Mouse (Mus musculus) heart, embryonic 13.5 days (tissue): ENCODE measurements around the gene Gmpr2. TPM values are rescaled to one million over a fixed set of nuclear protein-coding genes. Genes with fewer than 3 reads are reported as not detected.

Experiments used
- ATAC-seq: fragments of 200-750 bp; cut with Nextera tagmentation; 2 replicates; pipeline ENCODE4 v1.8.0; 2017; ENCODE audit warnings: moderate TSS enrichment; ENCODE audit not compliant: insufficient number of reproducible peaks, low FRiP score, low TSS enrichment; ENCODE audit errors: extremely low read depth
- H3K27ac ChIP-seq: fragments of 300-500 bp; sonication (generic); replicated peaks from 2 replicates; pipeline ENCODE4 v1.5.1; 2015; ENCODE audit warnings: moderate library complexity, mild to moderate bottlenecking, inconsistent platforms
- H3K27me3 ChIP-seq: fragments of 300-500 bp; sonication (generic); replicated peaks from 2 replicates; pipeline ENCODE4 v1.6.1; 2015; ENCODE audit warnings: mild to moderate bottlenecking, inconsistent platforms
- H3K36me3 ChIP-seq: fragments of 300-500 bp; sonication (generic); 2 replicates; pipeline ENCODE4 v1.6.1; 2015; ENCODE audit warnings: mild to moderate bottlenecking, inconsistent platforms
- H3K4me1 ChIP-seq: fragments of 300-500 bp; sonication (generic); 2 replicates; pipeline ENCODE4 v1.6.1; 2015; ENCODE audit warnings: inconsistent platforms
- H3K4me2 ChIP-seq: fragments of 300-500 bp; sonication (generic); 2 replicates; pipeline ENCODE4 v1.6.1; 2015; ENCODE audit warnings: inconsistent platforms, mild to moderate bottlenecking, moderate library complexity
- H3K4me3 ChIP-seq: fragments of 300-500 bp; sonication (generic); 2 replicates; pipeline ENCODE4 v1.5.1; 2015; ENCODE audit warnings: moderate library complexity, mild to moderate bottlenecking, inconsistent platforms
- H3K9ac ChIP-seq: fragments of 300-500 bp; sonication (generic); 2 replicates; pipeline ENCODE4 v1.6.1; 2015; ENCODE audit warnings: inconsistent platforms, mild to moderate bottlenecking, moderate library complexity
- H3K9me3 ChIP-seq: fragments of 300-500 bp; sonication (generic); 2 replicates; pipeline ENCODE4 v1.6.1; 2016; ENCODE audit warnings: inconsistent platforms
- WGBS: fragments of 180-500 bp; shearing (Covaris S2); methylation state at CpG from one replicate; pipeline ENCODE4 v1.1.7; 2015; ENCODE audit warnings: mixed read lengths; 5-methylcytosine and 5-hydroxymethylcytosine counted together
- polyA plus RNA-seq: library from polyadenylated mRNA; unstranded; fragments of >200 nt; fragmentation: Nextera tagmentation; extraction: Ambion mirVana; gene quantifications from 2 replicates; pipeline ENCODE4 v1.2.1, GENCODE M21; 2015

Gmpr2 gene
- polyA plus RNA-seq, 1 experiment from 2014 or later = 39.3 TPM

DNA sequence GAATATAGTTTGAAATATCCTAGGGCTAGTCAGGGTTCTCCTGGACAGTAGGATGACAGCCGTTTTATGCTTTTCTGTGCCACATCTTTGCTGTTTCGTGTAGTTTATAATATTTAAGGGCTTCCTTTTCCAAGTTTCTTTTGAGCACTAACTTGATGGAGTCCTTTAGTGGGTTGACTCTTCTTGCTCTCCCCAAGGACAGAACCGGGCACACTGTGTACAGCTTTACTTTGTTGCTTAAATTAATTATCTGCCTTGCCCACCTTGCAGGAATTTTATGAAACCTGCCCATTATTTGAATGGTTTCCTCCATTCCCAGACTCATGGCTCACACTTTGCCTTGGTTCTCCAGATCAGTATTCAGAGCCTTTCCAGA is 10.4 kb downstream of the Gmpr2 start:
- Histone ChIP-seq H3K27ac (peak overlapping the region; percentile 89), H3K36me3 (peaks cover 35% of the 10 kb centered on the region), H3K9me3 (no peaks in the 10 kb centered on the region), H3K4me3 (peak overlapping the region; percentile 86), H3K4me1 (peaks cover 17% of the 10 kb centered on the region), H3K4me2 (peak overlapping the region; percentile 84), H3K27me3 (no peaks in the 10 kb centered on the region), H3K9ac (peak overlapping the region; percentile 93)
- 16% methylated on average over 3 of the region's 3 CpGs for WGBS
- ATAC-seq = no peak

- ATAC-seq = no peak
- Histone ChIP-seq H3K27ac (no peak overlapping the region), H3K36me3 (no peaks in the 10 kb centered on the region), H3K4me3 (no peak overlapping the region), H3K27me3 (0 out of 2 replicates have a peak, but pooled peaks cover 3% of the 10 kb centered on the region), H3K4me2 (no peak overlapping the region), H3K4me1 (no peaks in the 10 kb centered on the region), H3K9ac (no peak overlapping the region), H3K9me3 (no peaks in the 10 kb centered on the region)
- 76% methylated on average over 10 of the region's 10 CpGs for WGBS
These were observed 17.7 kb downstream of the Gmpr2 start for GRCm38 (mm10) chr14:55689433-55689832.

- Histone ChIP-seq H3K36me3 (no peaks in the 10 kb centered on the region), H3K27me3 (0 out of 2 replicates have a peak, but pooled peaks cover 9% of the 10 kb centered on the region), H3K27ac (no peak overlapping the region), H3K4me1 (no peaks in the 10 kb centered on the region), H3K4me2 (no peak overlapping the region), H3K4me3 (no peak overlapping the region), H3K9ac (no peak overlapping the region), H3K9me3 (no peaks in the 10 kb centered on the region)
- 66% methylated on average over 4 of the region's 4 CpGs for WGBS
- no peak for ATAC-seq
These were observed 25.5 kb downstream of the Gmpr2 start for GRCm38 (mm10) chr14:55697226-55697625.

- Histone ChIP-seq H3K27me3 (peaks cover 16% of the 10 kb centered on the region; the same call in 1 of the 2 replicates), H3K4me1 (no peaks in the 10 kb centered on the region), H3K4me2 (no peak overlapping the region), H3K36me3 (no peaks in the 10 kb centered on the region), H3K4me3 (no peak overlapping the region), H3K9me3 (no peaks in the 10 kb centered on the region), H3K9ac (no peak overlapping the region), H3K27ac (no peak overlapping the region)
- 49% methylated on average over 9 of the region's 9 CpGs for WGBS
- ATAC-seq = no peak
These were observed 29.4 kb downstream of the Gmpr2 start for GRCm38 (mm10) chr14:55701131-55701530.

GRCm38 (mm10) chr14:55702761-55703160 is 31.0 kb downstream of the Gmpr2 start:
- Histone ChIP-seq H3K27me3 (peaks cover 16% of the 10 kb centered on the region; the same call in 1 of the 2 replicates), H3K4me3 (no peak overlapping the region), H3K4me1 (no peaks in the 10 kb centered on the region), H3K36me3 (no peaks in the 10 kb centered on the region), H3K9me3 (no peaks in the 10 kb centered on the region), H3K9ac (no peak overlapping the region), H3K4me2 (no peak overlapping the region), H3K27ac (no peak overlapping the region)
- WGBS = 55% methylated on average over 6 of the region's 6 CpGs
- ATAC-seq = no peak

GRCm38 (mm10) chr14:55706051-55706600 is 34.4 kb downstream of the Gmpr2 start:
- Histone ChIP-seq H3K9ac (no peak overlapping the region), H3K4me2 (no peak overlapping the region), H3K27me3 (peaks cover 8% of the 10 kb centered on the region), H3K4me3 (no peak overlapping the region), H3K36me3 (no peaks in the 10 kb centered on the region), H3K27ac (no peak overlapping the region), H3K4me1 (no peaks in the 10 kb centered on the region), H3K9me3 (no peaks in the 10 kb centered on the region)
- ATAC-seq = no peak
- WGBS = 75% methylated on average over 8 of the region's 8 CpGs

DNA sequence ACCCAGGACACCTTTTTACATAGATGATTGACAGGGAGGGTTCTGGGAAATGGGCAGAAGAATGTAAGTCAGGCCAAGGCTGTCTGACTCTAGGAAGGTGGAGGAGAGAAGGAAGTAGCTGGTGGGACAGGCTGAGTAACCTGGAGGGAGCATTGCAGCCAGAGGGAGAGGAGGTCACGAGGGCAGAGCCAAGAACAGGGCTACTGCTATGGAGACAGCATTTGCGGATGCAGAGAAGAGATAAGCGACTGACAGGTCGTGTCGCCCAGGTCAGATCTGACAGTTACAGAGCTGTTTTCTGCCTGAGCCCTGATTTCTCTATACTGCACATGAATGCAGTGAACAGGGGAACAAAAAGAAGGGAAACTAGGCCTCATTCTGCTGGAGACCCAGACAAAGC is 35.7 kb downstream of the Gmpr2 start:
- WGBS = 54% methylated on average over 5 of the region's 5 CpGs
- peaks cover 21% of the 10 kb centered on the region for H3K27me3 ChIP-seq
- no peak overlapping the region for H3K9ac ChIP-seq
- H3K4me3 ChIP-seq = no peak overlapping the region
- no peak overlapping the region for H3K27ac ChIP-seq
- H3K36me3 ChIP-seq = no peaks in the 10 kb centered on the region
- no peaks in the 10 kb centered on the region for H3K4me1 ChIP-seq
- no peaks in the 10 kb centered on the region for H3K9me3 ChIP-seq
- ATAC-seq = no peak
- H3K4me2 ChIP-seq = no peak overlapping the region

GRCm38 (mm10) chr14:55709509-55709908 is 37.8 kb downstream of the Gmpr2 start:
- 83% methylated on average over 4 of the region's 4 CpGs for WGBS
- Histone ChIP-seq H3K36me3 (no peaks in the 10 kb centered on the region), H3K27me3 (peaks cover 35% of the 10 kb centered on the region), H3K27ac (no peak overlapping the region), H3K9ac (no peak overlapping the region), H3K4me3 (no peak overlapping the region), H3K9me3 (no peaks in the 10 kb centered on the region), H3K4me2 (no peak overlapping the region), H3K4me1 (peaks cover 13% of the 10 kb centered on the region)
- no peak for ATAC-seq

- peaks cover 13% of the 10 kb centered on the region for H3K4me1 ChIP-seq
- H3K36me3 ChIP-seq = peaks cover 8% of the 10 kb centered on the region
- no peak overlapping the region for H3K4me3 ChIP-seq
- peaks cover 37% of the 10 kb centered on the region for H3K27me3 ChIP-seq
- 67% methylated on average over 7 of the region's 7 CpGs for WGBS
- no peak for ATAC-seq
- H3K27ac ChIP-seq = no peak overlapping the region
- H3K9me3 ChIP-seq = no peaks in the 10 kb centered on the region
- H3K4me2 ChIP-seq = no peak overlapping the region
- no peak overlapping the region for H3K9ac ChIP-seq
These were observed 40.0 kb downstream of the Gmpr2 start for GRCm38 (mm10) chr14:55711786-55712185.

GRCm38 (mm10) chr14:55713007-55713728 is 41.4 kb downstream of the Gmpr2 start:
- Histone ChIP-seq H3K27me3 (peaks cover 37% of the 10 kb centered on the region), H3K27ac (no peak overlapping the region), H3K9ac (peak overlapping the region; percentile 58), H3K4me3 (peak overlapping the region; percentile 39), H3K9me3 (no peaks in the 10 kb centered on the region), H3K4me2 (peak overlapping the region; percentile 66), H3K36me3 (peaks cover 20% of the 10 kb centered on the region), H3K4me1 (peaks cover 13% of the 10 kb centered on the region)
- 16% methylated on average over 25 of the region's 25 CpGs for WGBS
- no peak for ATAC-seq

DNA sequence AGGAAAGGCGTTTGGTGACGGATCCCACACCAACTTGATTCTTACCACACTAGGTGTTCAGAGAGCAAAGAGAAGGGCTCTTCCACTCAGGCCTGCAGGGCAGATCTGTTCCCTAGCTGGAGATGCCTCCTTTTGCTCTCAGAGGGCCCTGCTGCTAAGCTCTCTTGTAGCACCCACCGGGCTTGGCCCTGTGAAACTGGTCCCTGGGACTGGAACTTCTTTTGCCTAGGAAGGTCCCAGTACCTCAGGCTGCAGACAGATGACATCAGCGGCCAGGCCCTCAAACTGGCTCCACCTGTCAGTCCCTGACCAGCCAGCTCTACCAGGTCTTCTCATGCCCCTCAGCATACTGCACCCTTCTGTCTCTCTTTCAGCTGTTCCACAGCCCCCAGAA is 42.0 kb downstream of the Gmpr2 start, which contains the start of gene Tgm1:
Gene Tgm1 (minus strand): TSS at position 198 of the 394 bp plus-strand sequence.
- peak within 1 kb of the TSS; percentile 39 for H3K4me3 ChIP-seq
- peak within 1 kb of the TSS; percentile 58 for H3K9ac ChIP-seq

DNA sequence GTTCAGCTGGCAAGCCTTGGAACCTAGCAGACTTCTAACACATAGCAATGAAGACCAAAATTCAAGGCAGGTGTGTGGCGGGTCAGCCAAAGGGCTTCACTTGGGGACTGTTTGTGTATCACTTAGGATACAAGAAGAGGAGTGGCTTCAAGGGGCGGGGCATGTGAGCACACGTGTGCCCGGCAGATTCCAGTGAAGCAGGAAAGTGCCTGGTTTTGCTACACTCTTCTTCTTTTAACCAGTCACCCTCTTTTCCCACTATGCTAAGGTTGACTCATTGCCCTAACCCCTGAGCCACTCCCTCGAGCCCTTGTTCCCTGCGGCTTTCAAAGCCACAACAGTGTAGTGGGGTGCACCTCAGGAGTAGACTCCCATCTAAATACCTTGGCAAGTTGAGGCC is 43.2 kb downstream of the Gmpr2 start:
- WGBS = 39% methylated on average over 6 of the region's 6 CpGs

More for the DNA sequence above, 42.0 kb downstream of the Gmpr2 start, which contains the start of gene Tgm1:
- peaks cover 13% of the 10 kb centered on the region for H3K4me1 ChIP-seq
- peaks cover 37% of the 10 kb centered on the region for H3K27me3 ChIP-seq
- WGBS = 19% methylated on average over 4 of the region's 4 CpGs
- H3K36me3 ChIP-seq = peaks cover 26% of the 10 kb centered on the region
- peak within 1 kb of the TSS; percentile 66 for H3K4me2 ChIP-seq
- no peaks in the 10 kb centered on the region for H3K9me3 ChIP-seq
- no peak within 1 kb of the TSS for H3K27ac ChIP-seq
- no peak for ATAC-seq

More for the DNA sequence above, 43.2 kb downstream of the Gmpr2 start:
- peaks cover 37% of the 10 kb centered on the region for H3K36me3 ChIP-seq
- peaks cover 13% of the 10 kb centered on the region for H3K4me1 ChIP-seq
- ATAC-seq = no peak
- H3K9ac ChIP-seq = no peak overlapping the region
- H3K4me2 ChIP-seq = no peak overlapping the region
- peaks cover 37% of the 10 kb centered on the region for H3K27me3 ChIP-seq
- H3K9me3 ChIP-seq = no peaks in the 10 kb centered on the region
- H3K4me3 ChIP-seq = no peak overlapping the region
- H3K27ac ChIP-seq = no peak overlapping the region
